Mouse (Mus musculus): ENCODE measurements around the gene Nucb2.

DNA sequence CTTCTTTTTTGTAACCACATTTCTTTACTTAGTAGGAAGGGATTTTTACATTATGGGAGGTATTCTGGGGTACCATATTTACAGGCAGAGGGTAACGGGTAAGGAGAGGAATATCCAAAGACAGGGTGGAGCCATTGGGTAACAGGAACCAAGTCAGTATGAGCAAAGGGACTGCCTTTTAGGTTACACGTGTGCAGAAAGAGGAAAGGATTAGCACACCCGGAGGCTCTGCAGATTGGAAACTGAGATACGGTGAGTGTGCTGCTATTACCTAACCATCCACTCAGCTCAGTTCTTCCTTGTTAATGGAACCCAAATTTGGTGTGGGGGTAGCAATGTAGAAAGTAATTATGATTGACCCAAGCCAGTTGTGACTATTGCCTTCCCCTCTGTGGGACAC is 7.4 kb upstream of the Nucb2 start:
- TF ChIP-seq CHD2 (IDR thresholded peaks at IDR 0.05; ENCODE audit: low read depth, low read length) (no peak), ZNF384 (IDR thresholded peaks at IDR 0.05; ENCODE audit: low read depth, low read length) (no peak), ZC3H11A (IDR thresholded peaks at IDR 0.05; ENCODE audit: borderline replicate concordance, low read depth, low read length) (no peak)

Measured in ES-E14 (cell line).